Mouse (Mus musculus) testis, postnatal 14 days (tissue): ENCODE measurements at regions not wholly inside any gene's neighbourhood (a gene's known extent, or its start where the extent isn't known, plus 50 kb on each side); places are given as distances from the start of the nearest gene placed in this dataset.
A peak's percentile ranks its signal among the peaks of the same experiment; 100 is the strongest.

Experiments used
- DNase-seq: peaks from one replicate; pipeline ENCODE4 v3.0.0; 2021; ENCODE audit warnings: low spot score

- DNase-seq = no peak
These were observed 214.5 kb upstream of the Ankrd55 start for GRCm38 (mm10) chr13:112073519-112074406.

GRCm38 (mm10) chr13:112075847-112076479 lies 212.3 kb upstream of the Ankrd55 start:
- DNase-seq = no peak

- no peak for DNase-seq
These were observed 210.2 kb upstream of the Ankrd55 start for GRCm38 (mm10) chr13:112078088-112078487.

- no peak for DNase-seq
These were observed 206.3 kb upstream of the Ankrd55 start for GRCm38 (mm10) chr13:112081935-112082334.

- no peak for DNase-seq
These were observed 203.6 kb upstream of the Ankrd55 start for GRCm38 (mm10) chr13:112084484-112085278.

GRCm38 (mm10) chr13:112088312-112088771 lies 199.9 kb upstream of the Ankrd55 start:
- peak; percentile 51 for DNase-seq

- DNase-seq = no peak
These were observed 197.5 kb upstream of the Ankrd55 start for GRCm38 (mm10) chr13:112090737-112091136.

GRCm38 (mm10) chr13:112095595-112096139 lies 192.6 kb upstream of the Ankrd55 start:
- DNase-seq = no peak

GRCm38 (mm10) chr13:112099953-112100591 lies 188.2 kb upstream of the Ankrd55 start:
- DNase-seq = no peak

- DNase-seq = peak; percentile 77
These were observed 187.4 kb upstream of the Ankrd55 start for GRCm38 (mm10) chr13:112100592-112101420.

GRCm38 (mm10) chr13:112101421-112101756 lies 186.9 kb upstream of the Ankrd55 start:
- DNase-seq = no peak

GRCm38 (mm10) chr13:112105953-112106352 lies 182.3 kb upstream of the Ankrd55 start:
- peak; percentile 39 for DNase-seq

GRCm38 (mm10) chr13:112114741-112115201 lies 173.5 kb upstream of the Ankrd55 start:
- DNase-seq = no peak

- no peak for DNase-seq
These were observed 172.0 kb upstream of the Ankrd55 start for GRCm38 (mm10) chr13:112116101-112116726.

- no peak for DNase-seq
These were observed 169.7 kb upstream of the Ankrd55 start for GRCm38 (mm10) chr13:112118564-112118963.

- no peak for DNase-seq
These were observed 168.6 kb upstream of the Ankrd55 start for GRCm38 (mm10) chr13:112119611-112120041.

- DNase-seq = no peak
These were observed 167.9 kb upstream of the Ankrd55 start for GRCm38 (mm10) chr13:112120346-112120745.

GRCm38 (mm10) chr13:112121110-112121509 lies 167.1 kb upstream of the Ankrd55 start:
- DNase-seq = no peak

- peak; percentile 82 for DNase-seq
These were observed 165.3 kb upstream of the Ankrd55 start for GRCm38 (mm10) chr13:112122842-112123373.
